Mouse (Mus musculus) cortical plate, adult 2 months (tissue): ENCODE data around the gene Litaf.

Experiments used
- CTCF ChIP-seq: fragments of 200-500 bp; IDR thresholded peaks from 2 replicates; pipeline ENCODE4 v1.5.1; 2011; ENCODE audit warnings: mild to moderate bottlenecking, control low read depth, low read length; ENCODE audit not compliant: insufficient read depth; ENCODE audit errors: extremely low read depth
- POLR2A ChIP-seq: fragments of 200-500 bp; IDR thresholded peaks from 2 replicates; pipeline ENCODE4 v1.6.1; 2011; ENCODE audit warnings: mild to moderate bottlenecking, low read length, control low read depth; ENCODE audit not compliant: insufficient read depth; ENCODE audit errors: extremely low read depth

- TF ChIP-seq CTCF (no peak), POLR2A (no peak)
Measured at GRCm38 (mm10) chr16:11086299-11086698, 20.3 kb upstream of the Litaf start.
